Mouse (Mus musculus): Measurements from ENCODE around the gene Rpl22.

The Rpl22 gene

DNA sequence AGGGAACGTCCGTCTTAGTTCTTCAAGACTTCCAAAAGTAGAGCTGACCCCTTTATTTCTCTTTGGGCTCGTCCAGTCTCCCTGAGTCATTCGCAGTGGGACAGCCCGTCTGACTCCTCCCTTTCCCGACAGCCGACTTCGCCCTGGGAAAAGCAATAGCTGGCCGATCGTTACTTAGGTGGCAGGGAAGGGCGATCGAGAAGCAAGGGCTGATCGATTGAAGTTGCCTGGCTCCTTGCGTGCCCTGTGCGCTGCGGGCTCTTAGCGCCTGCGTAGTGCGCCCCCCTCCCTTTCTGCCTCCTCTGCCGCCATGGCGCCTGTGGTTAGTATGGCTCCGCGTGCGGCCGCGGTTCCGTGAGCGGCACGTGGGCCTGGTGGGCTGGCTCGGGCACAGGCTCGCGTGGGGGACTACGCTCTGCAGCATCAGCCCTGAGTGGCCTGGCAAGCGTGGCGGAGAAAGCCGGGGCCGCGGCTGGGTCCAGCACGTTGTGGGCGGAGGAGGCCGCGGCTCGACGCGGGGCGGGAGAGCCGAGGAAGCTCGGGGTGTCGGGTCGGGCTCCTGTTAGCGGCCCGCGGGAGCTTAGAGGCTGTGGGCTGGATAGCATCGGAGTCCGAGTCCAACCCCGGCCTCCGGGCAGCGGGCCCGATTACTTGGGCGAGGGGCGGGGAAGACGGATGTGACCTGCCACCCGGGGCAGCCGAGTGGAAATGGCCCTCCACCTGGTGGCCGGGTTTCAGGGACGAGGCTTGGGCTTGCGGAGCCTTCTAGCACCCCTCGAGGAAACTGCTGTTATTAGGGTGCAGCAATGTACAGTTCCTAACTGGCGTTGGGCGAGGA, at the start of gene Rpl22:
Rpl22 (plus strand) TSS at position 169 of the 838 bp plus-strand sequence.
- DNase-seq (ENCODE audit: low spot score): peak; percentile 87

GRCm38 (mm10) chr4:152276389-152277347, 48.9 kb upstream of the Rpl22 start:
- DNase-seq (ENCODE audit: low spot score): no peak

DNA sequence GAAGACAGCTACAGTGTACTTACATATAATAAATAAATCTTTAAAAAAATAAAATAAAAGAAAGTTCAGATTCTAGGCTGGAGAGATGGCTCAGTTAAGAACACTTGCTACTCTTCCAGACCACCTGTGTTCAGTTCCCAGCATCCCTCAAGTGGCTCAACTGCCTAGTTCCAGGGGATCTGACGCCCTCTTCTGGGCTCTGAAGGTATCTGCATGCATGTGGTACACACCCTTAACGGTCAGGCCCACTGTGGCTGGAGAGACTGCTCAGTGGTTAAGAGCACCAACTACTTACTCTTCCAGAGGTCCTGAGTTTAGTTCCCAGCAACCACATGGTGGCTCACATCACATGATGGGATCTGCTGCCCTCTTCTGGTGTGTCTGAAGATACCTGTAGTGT, 47.6 kb upstream of the Rpl22 start:
- no peak for DNase-seq (ENCODE audit: low spot score)

DNA sequence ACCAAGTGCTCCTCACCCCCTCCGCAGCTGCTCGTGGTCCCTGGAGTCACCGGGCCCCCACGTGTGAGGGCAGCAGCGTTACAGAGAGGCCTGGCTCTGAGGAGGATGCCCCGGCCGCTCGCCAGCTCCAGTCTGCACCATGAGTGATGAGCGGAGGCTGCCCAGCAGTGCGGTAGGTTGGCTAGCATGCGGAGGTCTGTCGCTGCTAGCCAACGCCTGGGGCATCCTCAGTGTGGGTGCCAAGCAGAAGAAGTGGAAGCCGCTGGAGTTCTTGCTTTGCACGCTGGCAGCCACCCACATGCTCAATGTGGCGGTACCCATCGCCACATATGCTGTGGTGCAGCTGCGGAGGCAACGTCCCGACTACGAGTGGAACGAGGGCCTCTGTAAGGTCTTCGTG, 46.6 kb upstream of the Rpl22 start:
- DNase-seq (ENCODE audit: low spot score): no peak

DNA sequence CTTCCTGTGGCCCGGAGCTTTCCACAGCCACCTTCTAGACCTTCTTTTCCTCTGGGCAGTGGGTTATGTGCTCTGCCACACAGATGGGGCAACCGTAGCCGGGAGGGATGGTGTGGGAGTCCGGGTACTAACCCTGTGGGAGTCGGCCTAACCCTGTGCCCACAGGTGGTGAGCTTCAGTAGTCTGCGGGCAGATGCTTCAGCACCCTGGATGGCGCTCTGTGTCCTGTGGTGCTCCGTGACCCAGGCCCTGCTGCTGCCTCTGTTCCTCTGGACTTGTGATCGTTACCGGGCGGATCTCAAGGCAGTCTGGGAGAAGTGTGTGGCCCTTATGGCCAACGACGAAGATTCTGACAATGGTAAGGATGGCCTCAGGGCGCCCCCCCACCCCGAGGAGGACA, 43.9 kb upstream of the Rpl22 start:
- no peak for DNase-seq (ENCODE audit: low spot score)

GRCm38 (mm10) chr4:152282721-152283120, 42.8 kb upstream of the Rpl22 start:
- DNase-seq (ENCODE audit: low spot score): no peak

- DNase-seq (ENCODE audit: low spot score): peak; percentile 69
Observed at GRCm38 (mm10) chr4:152283186-152283950, 42.2 kb upstream of the Rpl22 start.

DNA sequence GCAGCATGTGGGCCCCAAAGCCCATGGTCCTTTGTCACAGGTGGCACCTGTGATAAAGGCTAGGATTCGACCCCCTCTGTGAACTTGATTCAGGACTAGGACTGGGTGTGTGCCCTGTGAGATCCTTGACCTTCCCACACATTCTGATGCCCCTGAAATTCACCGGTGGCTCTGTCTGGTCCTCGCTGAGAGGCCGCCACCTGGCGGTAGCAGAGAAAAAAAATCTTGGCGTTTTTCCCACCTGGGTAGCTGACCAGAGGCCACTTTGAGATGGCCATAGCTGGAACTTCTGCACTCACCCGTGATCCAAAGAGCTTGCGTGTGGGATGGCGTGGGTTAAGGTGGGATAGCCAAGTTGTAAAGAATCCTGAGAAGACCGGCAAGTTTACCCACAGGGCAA, 40.0 kb upstream of the Rpl22 start:
- no peak for DNase-seq (ENCODE audit: low spot score)

GRCm38 (mm10) chr4:152286183-152286582, 39.4 kb upstream of the Rpl22 start:
- no peak for DNase-seq (ENCODE audit: low spot score)

GRCm38 (mm10) chr4:152286887-152287286, 38.7 kb upstream of the Rpl22 start:
- no peak for DNase-seq (ENCODE audit: low spot score)

DNA sequence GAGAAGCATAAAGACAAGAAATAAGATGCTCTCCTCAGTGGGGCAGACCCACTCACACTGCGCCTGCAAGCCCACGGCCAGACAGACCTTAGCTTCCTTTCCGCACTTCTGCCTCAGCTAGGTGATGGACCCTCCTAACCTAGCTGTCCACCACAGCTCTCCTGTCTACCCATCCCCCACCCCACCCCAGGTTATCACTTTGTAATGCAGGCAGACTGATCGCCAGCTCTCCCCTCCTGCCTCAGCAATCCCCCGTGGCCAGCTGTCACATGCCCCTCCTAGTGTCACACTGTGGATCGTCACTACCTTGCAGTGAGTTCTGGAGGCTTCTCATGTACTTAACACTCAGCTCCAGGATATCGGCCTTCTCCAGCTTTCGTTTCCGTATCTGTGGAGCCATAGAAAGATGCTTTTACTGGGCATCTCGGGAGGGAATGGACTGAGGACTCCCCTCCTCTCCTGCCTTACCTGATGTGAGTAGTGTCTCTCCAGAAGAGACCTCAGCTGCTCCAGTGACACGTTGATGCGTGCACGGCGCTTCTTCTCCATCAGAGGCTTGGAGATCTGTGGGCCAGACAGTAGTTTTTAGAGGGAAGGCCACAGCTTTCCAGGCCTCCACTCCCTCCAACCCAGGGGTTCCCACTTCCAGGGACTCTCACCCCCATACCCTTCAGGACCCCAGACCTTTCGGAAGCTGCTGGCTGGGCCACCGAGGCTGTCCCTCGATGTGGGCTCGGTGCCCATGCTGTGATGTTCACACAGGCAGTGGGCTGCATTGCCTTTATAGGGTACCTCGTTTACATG, 38.0 kb upstream of the Rpl22 start:
- DNase-seq (ENCODE audit: low spot score): no peak

- no peak for DNase-seq (ENCODE audit: low spot score)
Observed at GRCm38 (mm10) chr4:152288398-152288945, 37.1 kb upstream of the Rpl22 start.

GRCm38 (mm10) chr4:152290385-152290784, 35.2 kb upstream of the Rpl22 start:
- no peak for DNase-seq (ENCODE audit: low spot score)

GRCm38 (mm10) chr4:152290991-152291390, 34.6 kb upstream of the Rpl22 start:
- DNase-seq (ENCODE audit: low spot score): no peak

DNA sequence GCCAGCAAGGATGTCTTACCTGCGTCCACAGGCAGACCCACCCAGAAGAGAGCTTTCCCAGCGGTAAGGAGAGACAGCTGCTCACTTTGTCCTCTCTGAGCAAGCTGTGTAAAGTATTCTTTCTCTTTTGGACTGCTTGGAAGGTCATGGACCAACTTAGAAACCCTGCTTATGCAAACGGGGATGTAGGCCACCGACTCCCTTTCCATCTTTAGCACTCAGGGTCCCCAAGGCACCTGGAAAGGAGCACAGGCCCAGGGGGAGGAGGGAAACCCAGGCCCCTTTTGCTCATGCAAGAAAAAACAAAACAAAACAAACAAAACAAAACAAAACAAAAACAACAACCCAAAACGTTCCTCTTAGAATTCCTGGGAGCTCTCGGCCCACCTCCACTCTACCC, 34.0 kb upstream of the Rpl22 start, which contains the start of gene Hes3:
Hes3 (minus strand) TSS at position 101 of the 400 bp plus-strand sequence.
- no peak for DNase-seq (ENCODE audit: low spot score)

DNA sequence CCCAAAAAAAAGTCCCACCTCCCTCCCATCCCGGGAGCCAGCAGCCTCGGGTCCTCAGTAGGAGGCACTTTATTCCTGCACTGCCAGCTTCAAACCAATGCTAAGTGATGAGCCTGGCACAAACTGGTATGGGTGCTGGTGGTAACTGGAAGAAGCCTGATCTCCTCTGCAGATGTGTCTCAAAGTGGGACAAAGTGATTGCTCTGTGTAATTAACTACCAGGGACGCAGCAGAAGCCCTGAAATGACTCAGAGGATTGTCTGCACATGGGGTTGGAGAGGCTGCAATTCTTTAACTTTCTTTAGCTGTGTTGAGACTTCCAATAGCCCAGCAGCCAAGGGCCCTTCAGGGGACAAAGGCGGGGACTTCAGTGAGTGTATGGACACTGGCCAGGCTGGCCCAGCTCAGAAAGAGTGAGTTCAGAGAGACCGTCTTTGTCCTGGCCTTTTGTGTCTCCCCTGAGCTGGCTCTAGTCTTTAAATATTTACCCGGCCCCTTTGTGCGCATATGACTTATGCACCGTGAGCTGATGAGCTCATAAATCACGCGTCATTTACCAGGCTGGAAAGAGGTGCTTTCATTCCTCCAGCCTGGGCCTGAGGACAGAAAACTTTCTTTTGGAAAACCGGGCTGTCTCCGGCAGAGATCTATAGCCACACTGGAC, 33.3 kb upstream of the Rpl22 start:
- no peak for DNase-seq (ENCODE audit: low spot score)

GRCm38 (mm10) chr4:152294188-152294929, 31.2 kb upstream of the Rpl22 start:
- DNase-seq (ENCODE audit: low spot score): no peak

DNA sequence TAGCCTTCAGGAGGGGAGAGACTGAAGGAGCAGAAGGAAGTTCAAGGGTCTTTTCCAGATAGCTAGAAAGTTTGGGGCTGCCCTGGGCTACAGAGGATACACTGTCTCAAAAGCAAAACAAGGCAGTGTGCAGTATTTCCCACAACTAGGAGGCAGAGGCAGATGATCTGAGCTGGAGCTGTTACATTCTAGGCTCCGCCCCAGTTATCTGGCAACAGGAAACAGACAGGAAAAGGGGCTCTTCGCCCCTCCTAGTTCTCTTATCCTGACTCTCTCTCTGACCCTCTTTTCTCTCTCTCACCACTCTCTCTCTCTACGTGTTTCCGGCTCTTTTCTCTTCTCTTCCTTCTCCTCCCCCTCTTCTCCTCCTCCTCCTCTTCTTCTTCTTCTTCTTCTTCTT, 29.6 kb upstream of the Rpl22 start:
- DNase-seq (ENCODE audit: low spot score): no peak

- no peak for DNase-seq (ENCODE audit: low spot score)
Observed at GRCm38 (mm10) chr4:152296371-152296770, 29.2 kb upstream of the Rpl22 start.
